Mouse (Mus musculus): ENCODE measurements around the gene Hist1h4c. TPM values are rescaled to one million over a fixed set of nuclear protein-coding genes. Genes with fewer than 3 reads are reported as not detected.

Gene Hist1h4c
- total RNA-seq, 2 experiments from 2014 or later = 59.8 to 249 TPM

DNA sequence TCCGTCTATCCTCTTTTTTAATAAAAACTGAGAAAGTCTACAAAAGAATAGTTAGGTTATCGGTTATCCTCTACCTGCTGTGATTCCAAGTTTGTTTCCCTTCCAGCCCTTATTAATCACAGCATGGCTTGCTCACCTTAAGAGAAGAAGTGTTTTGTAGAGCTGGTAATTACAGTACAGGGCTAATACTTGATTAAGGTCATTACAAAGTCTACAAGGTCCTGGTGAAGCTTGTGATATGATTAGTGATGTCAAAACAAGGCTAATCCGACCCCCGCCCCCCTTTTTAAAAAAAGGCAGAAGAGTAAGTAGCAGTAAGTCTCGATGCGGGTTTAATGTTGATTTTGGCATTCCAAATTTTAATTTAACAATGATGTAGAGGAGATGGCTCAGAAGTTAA is 742 bp upstream of the Hist1h4c start:
- ATAC-seq (replicated peaks; ENCODE audit: low FRiP score, poor library complexity, severe bottlenecking) = no peak

GRCm38 (mm10) chr13:23697491-23698299 is 559 bp downstream of the Hist1h4c start:
- peak; percentile 71 for ATAC-seq (replicated peaks; ENCODE audit: low FRiP score, poor library complexity, severe bottlenecking)

DNA sequence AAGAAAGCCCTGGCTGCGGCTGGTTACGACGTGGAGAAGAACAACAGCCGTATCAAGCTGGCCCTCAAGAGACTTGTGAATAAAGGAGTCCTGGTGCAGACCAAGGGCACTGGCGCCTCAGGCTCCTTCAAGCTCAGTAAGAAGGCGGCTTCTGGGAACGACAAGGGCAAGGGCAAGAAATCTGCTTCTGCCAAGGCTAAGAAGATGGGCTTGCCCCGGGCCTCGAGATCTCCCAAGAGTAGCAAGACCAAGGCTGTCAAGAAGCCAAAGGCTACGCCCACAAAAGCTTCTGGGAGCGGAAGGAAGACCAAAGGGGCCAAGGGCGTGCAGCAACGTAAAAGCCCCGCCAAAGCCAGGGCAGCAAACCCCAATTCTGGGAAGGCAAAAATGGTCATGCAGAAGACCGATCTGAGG is 2.2 kb downstream of the Hist1h4c start:
- ATAC-seq (replicated peaks; ENCODE audit: low FRiP score, poor library complexity, severe bottlenecking) = 0 out of 2 replicates have a peak, but pooled peaks have one; percentile 23

GRCm38 (mm10) chr13:23695514-23695913 is 2.7 kb downstream of the Hist1h4c start, which contains the start of gene Hist1h1t:
TSS of gene Hist1h1t (plus strand) at chr13:23695814.
- ATAC-seq (replicated peaks; ENCODE audit: low FRiP score, poor library complexity, severe bottlenecking) = no peak

- no peak for ATAC-seq (replicated peaks; ENCODE audit: low FRiP score, poor library complexity, severe bottlenecking)
Measured at GRCm38 (mm10) chr13:23694956-23695355, 3.3 kb downstream of the Hist1h4c start.

GRCm38 (mm10) chr13:23693856-23694440 is 4.3 kb downstream of the Hist1h4c start:
- no peak for ATAC-seq (replicated peaks; ENCODE audit: low FRiP score, poor library complexity, severe bottlenecking)

DNA sequence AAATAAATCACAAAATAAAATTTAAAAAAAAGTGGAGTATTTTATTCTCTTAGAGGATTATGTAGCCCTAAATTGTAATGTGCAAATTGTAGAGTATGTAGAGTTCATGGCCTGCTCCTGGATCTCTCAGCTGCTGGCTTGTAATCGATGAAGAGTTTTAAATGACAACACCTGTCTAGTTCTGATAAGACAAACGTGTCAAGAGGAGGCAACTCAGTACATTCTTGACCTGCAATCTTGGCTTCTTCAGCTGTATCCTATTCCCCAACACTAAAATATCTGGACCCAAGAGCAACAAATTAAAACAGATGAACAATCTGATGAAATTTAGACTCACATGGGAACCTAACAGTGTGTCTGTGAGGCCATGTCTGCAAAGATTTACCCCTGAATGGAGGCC is 8.8 kb downstream of the Hist1h4c start:
- no peak for ATAC-seq (replicated peaks; ENCODE audit: low FRiP score, poor library complexity, severe bottlenecking)

- ATAC-seq (replicated peaks; ENCODE audit: low FRiP score, poor library complexity, severe bottlenecking) = no peak
Measured at GRCm38 (mm10) chr13:23688956-23689355, 9.3 kb downstream of the Hist1h4c start.

GRCm38 (mm10) chr13:23687907-23688306 is 10.3 kb downstream of the Hist1h4c start:
- ATAC-seq (replicated peaks; ENCODE audit: low FRiP score, poor library complexity, severe bottlenecking) = no peak

- ATAC-seq (replicated peaks; ENCODE audit: low FRiP score, poor library complexity, severe bottlenecking) = no peak
Measured at GRCm38 (mm10) chr13:23687181-23687580, 11.1 kb downstream of the Hist1h4c start.

GRCm38 (mm10) chr13:23685966-23686365 is 12.3 kb downstream of the Hist1h4c start:
- no peak for ATAC-seq (replicated peaks; ENCODE audit: low FRiP score, poor library complexity, severe bottlenecking)

DNA sequence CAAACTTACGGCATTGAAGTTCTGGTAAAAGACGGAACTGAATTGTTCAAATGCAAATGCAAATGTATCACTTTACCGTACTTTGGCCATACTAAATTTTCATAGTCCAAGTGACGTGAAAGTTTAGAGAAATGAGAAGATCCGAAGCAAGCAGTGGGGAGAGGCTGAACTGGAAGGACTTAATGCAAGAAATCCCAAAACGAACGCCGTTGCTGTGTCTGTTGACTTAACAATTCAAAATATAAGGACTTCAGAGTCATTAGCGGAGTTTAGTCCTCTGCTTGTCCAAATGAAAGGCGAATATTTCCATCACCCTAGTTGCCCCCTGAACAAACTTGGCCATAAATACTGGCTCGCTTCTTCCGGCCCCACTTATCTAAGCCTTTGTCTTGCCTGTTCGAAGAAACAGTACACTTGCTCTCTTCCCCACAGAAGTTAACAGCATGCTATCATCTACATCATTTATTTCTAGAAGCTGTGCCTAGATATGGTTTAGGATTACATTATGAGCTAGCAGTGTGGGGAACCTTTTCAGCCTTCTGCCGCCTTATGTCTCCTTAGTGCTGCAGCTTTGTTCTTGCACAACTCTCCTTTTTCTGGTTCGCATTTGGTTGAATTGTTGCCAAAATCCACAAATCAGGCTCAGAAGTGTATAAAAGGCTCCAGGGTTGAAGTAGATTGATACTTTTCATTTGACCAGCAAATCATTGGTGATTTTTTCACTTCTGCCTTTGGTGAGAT is 13.0 kb downstream of the Hist1h4c start:
- ATAC-seq (replicated peaks; ENCODE audit: low FRiP score, poor library complexity, severe bottlenecking) = peak; percentile 14

- peak; percentile 65 for ATAC-seq (replicated peaks; ENCODE audit: low FRiP score, poor library complexity, severe bottlenecking)
Measured at GRCm38 (mm10) chr13:23684295-23684945, 13.8 kb downstream of the Hist1h4c start.

- ATAC-seq (replicated peaks; ENCODE audit: low FRiP score, poor library complexity, severe bottlenecking) = peak; percentile 87
Measured at GRCm38 (mm10) chr13:23683755-23684281, 14.4 kb downstream of the Hist1h4c start, which contains the start of the genes Hist1h2ac and Hist1h2bc. TSS of gene Hist1h2ac (minus strand) at chr13:23683948. TSS of gene Hist1h2bc (plus strand) at chr13:23684199.

DNA sequence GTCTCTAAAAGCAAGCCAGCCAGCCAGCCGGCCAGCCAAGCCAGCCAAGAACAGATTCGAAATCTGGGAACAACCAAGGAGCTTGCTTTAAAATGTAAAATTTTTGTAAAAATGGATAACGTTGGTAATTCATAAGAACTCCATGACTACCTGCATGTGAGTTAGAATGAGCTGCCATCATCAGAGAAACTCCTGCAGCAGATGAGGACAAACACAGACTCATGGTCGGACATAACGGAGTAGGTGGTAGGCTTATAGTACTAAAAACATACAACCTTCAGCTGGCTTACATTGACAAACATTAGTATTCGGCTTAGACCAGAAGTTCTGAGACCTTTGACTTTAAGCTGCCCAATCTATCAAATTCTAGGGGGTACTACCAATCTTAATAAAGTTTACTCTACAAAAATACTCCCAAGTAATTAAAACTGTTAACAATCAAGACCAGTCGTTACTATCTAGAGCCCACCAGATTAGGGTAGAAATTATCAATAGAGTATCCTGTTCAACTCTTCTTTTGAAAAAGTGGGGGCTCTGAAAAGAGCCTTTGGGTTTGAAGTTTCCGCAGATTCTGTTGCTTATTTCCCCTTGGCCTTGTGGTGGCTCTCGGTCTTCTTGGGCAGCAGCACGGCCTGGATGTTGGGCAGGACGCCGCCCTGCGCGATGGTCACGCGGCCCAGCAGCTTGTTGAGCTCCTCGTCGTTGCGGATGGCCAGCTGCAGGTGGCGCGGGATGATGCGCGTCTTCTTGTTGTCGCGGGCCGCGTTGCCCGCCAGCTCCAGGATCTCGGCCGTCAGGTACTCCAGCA is 15.1 kb downstream of the Hist1h4c start:
- 0 out of 2 replicates have a peak, but pooled peaks have one; percentile 19 for ATAC-seq (replicated peaks; ENCODE audit: low FRiP score, poor library complexity, severe bottlenecking)

- no peak for ATAC-seq (replicated peaks; ENCODE audit: low FRiP score, poor library complexity, severe bottlenecking)
Measured at GRCm38 (mm10) chr13:23682623-23682946, 15.7 kb downstream of the Hist1h4c start.

DNA sequence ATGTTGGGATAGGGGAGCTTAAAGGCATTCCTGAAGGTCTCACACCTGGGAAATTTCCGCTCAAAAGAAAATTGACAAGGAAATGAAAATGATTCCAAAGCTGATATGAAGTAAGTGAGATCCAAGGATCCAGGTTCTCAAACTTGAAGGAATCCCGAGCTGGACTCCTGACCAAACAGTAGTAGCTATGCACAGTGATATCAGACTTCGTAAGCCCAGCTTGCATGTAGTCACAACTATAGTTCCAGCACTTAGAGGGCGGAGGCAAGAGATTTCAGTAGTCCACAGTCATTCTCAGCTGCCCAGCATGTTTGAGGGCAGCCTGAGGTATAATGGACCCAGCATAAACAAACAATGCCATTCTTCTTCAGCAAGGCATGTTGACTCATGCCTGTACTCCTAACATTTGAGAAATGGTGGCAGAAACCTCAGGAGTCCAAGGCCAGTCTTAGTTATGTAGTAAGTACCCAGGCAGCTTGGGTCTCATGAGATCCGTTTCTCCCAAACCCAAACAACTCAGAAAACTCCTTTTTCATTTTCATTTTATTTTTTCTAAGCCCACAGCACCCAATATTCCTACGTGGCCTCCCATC is 16.2 kb downstream of the Hist1h4c start:
- no peak for ATAC-seq (replicated peaks; ENCODE audit: low FRiP score, poor library complexity, severe bottlenecking)

DNA sequence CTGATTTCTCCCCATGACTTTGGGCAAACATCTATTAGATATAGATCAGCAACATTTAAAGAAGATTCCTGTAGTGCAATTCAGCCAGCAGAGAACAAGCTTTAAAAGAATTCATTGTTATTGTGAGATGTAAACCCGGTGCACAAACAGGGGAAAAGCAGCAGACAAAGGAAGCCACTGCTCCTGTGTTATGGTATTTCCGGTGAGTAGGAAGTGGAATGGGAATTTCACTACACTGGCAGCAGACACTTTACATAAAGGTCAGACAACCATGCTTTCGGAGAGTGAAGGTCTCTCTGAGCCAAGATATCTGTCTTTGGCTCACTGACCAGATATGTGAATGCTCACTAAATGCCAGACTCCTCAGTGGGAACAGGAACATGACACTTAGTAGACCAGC is 35.7 kb downstream of the Hist1h4c start:
- no peak for ATAC-seq (replicated peaks; ENCODE audit: low FRiP score, poor library complexity, severe bottlenecking)
